Mouse (Mus musculus) bone marrow macrophage, adult 2 months (primary cell): ENCODE results near the gene Msrb2.

Source experiments
- CTCF ChIP-seq: IDR thresholded peaks from 2 replicates; pipeline ENCODE4 v1.5.1; 2012; ENCODE audit warnings: low read depth, mild to moderate bottlenecking, low read length, moderate library complexity
- POLR2A ChIP-seq: IDR thresholded peaks from 2 replicates; pipeline ENCODE4 v1.6.1; 2012; ENCODE audit warnings: mild to moderate bottlenecking, low read depth, low read length, borderline replicate concordance

- TF ChIP-seq POLR2A = no peak
- TF ChIP-seq CTCF = no peak
Measured at GRCm38 (mm10) chr2:19326376-19326775, 44.9 kb upstream of the Msrb2 start.
